16 mouse cellular contexts compared by ENCODE assay signal in genomic region chr19:26507986-26508385, GRCm38 (mm10).
DNase-seq lines count a peak whose midpoint lies in the region; ATAC-seq and TF ChIP-seq lines count a peak whose summit lies in the region.
"Had no signal": no experiment of that assay in that cellular context is flagged by ENCODE, and none has a peak within 500 bp of the region (broad histone marks: within the 10 kb centered on the region; RNA-seq: fewer than 3 reads in every experiment).

No protein-coding gene starts in this region.

- DNase-seq in forebrain, embryonic 10.5 days (ENCODE audit: extremely low spot score, low spot score): no peak
- DNase-seq in layer of hippocampus, adult 18-20 months (ENCODE audit: low spot score in 2 of 2): peak; percentile 8 to 50
- no peak for DNase-seq in layer of hippocampus, adult 9-11 months
- DNase-seq in brain, embryonic 14.5 days (ENCODE audit: low read depth): peak; percentile 75
- DNase-seq in urinary bladder, postnatal 14 days (ENCODE audit: low spot score): no peak
- DNase-seq: embryo, embryonic 11 days; gastrocnemius, postnatal 36 days; heart, postnatal 36 days; liver, postnatal 0 days; thymus, postnatal 14 days had no signal

- H3K9ac ChIP-seq in forebrain, embryonic 13.5 days: no peak overlapping the region; the same call in 1 of the 2 replicates
- no peak overlapping the region for H3K9ac ChIP-seq in hindbrain, embryonic 16.5 days (ENCODE audit: low read depth, low read length)
- H3K9ac ChIP-seq: limb, embryonic 15.5 days; liver, postnatal 0 days had no signal

- TF ChIP-seq POLR2A in brain, embryonic 14.5 days (IDR thresholded peaks at IDR 0.05; ENCODE audit: borderline replicate concordance, extremely low read depth, insufficient read depth, insufficient read length, poor library complexity, severe bottlenecking): no peak

- ATAC-seq in forebrain, embryonic 13.5 days: peak; percentile 48
- no peak; the same call in 1 of the 2 replicates for ATAC-seq in hindbrain, embryonic 16.5 days
- no peak for ATAC-seq in inflammation-experienced regulatory T-cells, adult 6 months
- ATAC-seq: liver, postnatal 0 days had no signal

- H3K4me2 ChIP-seq in forebrain, embryonic 13.5 days: peak overlapping the region; percentile 45; the same call in 1 of the 2 replicates
- H3K4me2 ChIP-seq in hindbrain, embryonic 16.5 days (ENCODE audit: low read length): peak overlapping the region; percentile 47
- H3K4me2 ChIP-seq: heart, embryonic 11.5 days; limb, embryonic 15.5 days had no signal

- H3K36me3 ChIP-seq in forebrain, embryonic 13.5 days (ENCODE audit: poor library complexity, severe bottlenecking): no peaks in the 10 kb centered on the region
- no peaks in the 10 kb centered on the region for H3K36me3 ChIP-seq in forebrain, embryonic 10.5 days (replicated peaks)
- no peaks in the 10 kb centered on the region for H3K36me3 ChIP-seq in hindbrain, embryonic 16.5 days (ENCODE audit: control insufficient read depth, insufficient read depth, low read length)
- H3K36me3 ChIP-seq: G1E; limb, embryonic 15.5 days had no signal

- 63% methylated on average over 11 of the region's 11 CpGs for WGBS in forebrain, embryonic 13.5 days
- WGBS in forebrain, embryonic 10.5 days: 88% methylated on average over 11 of the region's 11 CpGs
- 59% methylated on average over 11 of the region's 11 CpGs for WGBS in hindbrain, embryonic 16.5 days

- peaks cover 37% of the 10 kb centered on the region for H3K4me1 ChIP-seq in forebrain, embryonic 13.5 days
- H3K4me1 ChIP-seq in forebrain, embryonic 10.5 days: peaks cover 27% of the 10 kb centered on the region
- peaks cover 4% of the 10 kb centered on the region for H3K4me1 ChIP-seq in hindbrain, embryonic 16.5 days (ENCODE audit: control insufficient read depth, insufficient read depth, low read depth, low read length)

- no peak for TF ChIP-seq CTCF in brain, embryonic 14.5 days (IDR thresholded peaks at IDR 0.05; ENCODE audit: borderline replicate concordance, extremely low read depth, insufficient read depth, insufficient read length)

- no peaks in the 10 kb centered on the region for H3K9me3 ChIP-seq in forebrain, embryonic 13.5 days (replicated peaks)
- H3K9me3 ChIP-seq in forebrain, embryonic 10.5 days: no peaks in the 10 kb centered on the region
- no peaks in the 10 kb centered on the region for H3K9me3 ChIP-seq in hindbrain, embryonic 16.5 days (ENCODE audit: control insufficient read depth, low read length)
- H3K9me3 ChIP-seq: limb, embryonic 15.5 days had no signal

- H3K4me3 ChIP-seq in forebrain, embryonic 13.5 days: no peak overlapping the region
- H3K4me3 ChIP-seq in forebrain, embryonic 10.5 days: no peak overlapping the region
- H3K4me3 ChIP-seq in hindbrain, embryonic 16.5 days (ENCODE audit: low read length): no peak overlapping the region
- H3K4me3 ChIP-seq: limb, embryonic 15.5 days had no signal

- H3K27ac ChIP-seq in forebrain, embryonic 13.5 days: peak overlapping the region; percentile 72
- H3K27ac ChIP-seq in forebrain, embryonic 10.5 days: no peak overlapping the region
- no peak overlapping the region for H3K27ac ChIP-seq in hindbrain, embryonic 16.5 days (ENCODE audit: low read depth, low read length)
- H3K27ac ChIP-seq: limb, embryonic 15.5 days had no signal

- no peaks in the 10 kb centered on the region for H3K27me3 ChIP-seq in forebrain, embryonic 13.5 days
- no peaks in the 10 kb centered on the region for H3K27me3 ChIP-seq in forebrain, embryonic 10.5 days (ENCODE audit: poor library complexity, severe bottlenecking)
- H3K27me3 ChIP-seq in hindbrain, embryonic 16.5 days (replicated peaks; ENCODE audit: control insufficient read depth, insufficient read depth, low read length): no peaks in the 10 kb centered on the region
- H3K27me3 ChIP-seq: limb, embryonic 15.5 days had no signal

Comparison
In these comparisons a context has a peak if more than half of its experiments do, and no peak if none do; other contexts are left out.
1. DNase-seq: peak in layer of hippocampus, adult 18-20 months (2 of 2) and brain, embryonic 14.5 days (single experiment); none in forebrain, embryonic 10.5 days (single experiment), layer of hippocampus, adult 9-11 months (single experiment) and urinary bladder, postnatal 14 days (single experiment).